Mouse (Mus musculus) megakaryocyte, embryonic 14.5 days (primary cell): ENCODE results near the gene Pamr1. TPM values are rescaled to one million over a fixed set of nuclear protein-coding genes. Genes with fewer than 3 reads are reported as not detected.

Experiments
- H3K27me3 ChIP-seq: replicated peaks from 2 replicates; pipeline ENCODE3; 2012; ENCODE audit warnings: inconsistent platforms
- H3K36me3 ChIP-seq: replicated peaks from 2 replicates; pipeline ENCODE3; 2012; ENCODE audit warnings: low read length, inconsistent platforms, mixed read lengths
- H3K4me1 ChIP-seq: 2 replicates; pipeline ENCODE4 v1.6.1; 2012; ENCODE audit warnings: inconsistent platforms
- H3K4me3 ChIP-seq: replicated peaks from 2 replicates; pipeline ENCODE3; 2012; ENCODE audit warnings: moderate library complexity, mild to moderate bottlenecking, inconsistent platforms
- H3K9me3 ChIP-seq: 2 replicates; pipeline ENCODE4 v1.6.1; 2012; ENCODE audit warnings: inconsistent platforms
- FLI1 ChIP-seq: IDR thresholded peaks from 2 replicates; pipeline ENCODE4 v1.6.1; 2012; ENCODE audit warnings: low read length, inconsistent platforms, mixed read lengths
- GATA1 ChIP-seq: IDR thresholded peaks from 3 replicates; pipeline ENCODE4 v1.6.1; 2012; ENCODE audit warnings: mixed read lengths, low read length, inconsistent platforms, borderline replicate concordance
- polyA plus RNA-seq: library from polyadenylated mRNA; stranded (reverse); fragments of >175 nt; gene quantifications from 2 replicates; pipeline ENCODE4 v1.2.3, GENCODE M21; 2012; ENCODE audit warnings: low replicate concordance; ENCODE audit not compliant: insufficient read depth

Pamr1 gene
- polyA plus RNA-seq, 1 experiment: not detected

GRCm38 (mm10) chr2:102658163-102658660, 108.4 kb downstream of the Pamr1 start, which contains the start of gene Slc1a2:
TSS of gene Slc1a2 (plus strand) at chr2:102658659.
- H3K27me3 ChIP-seq: peaks cover 64% of the 10 kb centered on the region
- peaks cover 16% of the 10 kb centered on the region for H3K4me1 ChIP-seq
- no peaks in the 10 kb centered on the region for H3K9me3 ChIP-seq
- no peaks in the 10 kb centered on the region for H3K36me3 ChIP-seq
- H3K4me3 ChIP-seq: peak within 1 kb of the TSS; percentile 90
- no peak for TF ChIP-seq GATA1

GRCm38 (mm10) chr2:102658661-102659520, 109.1 kb downstream of the Pamr1 start:
- TF ChIP-seq GATA1 (no peak), FLI1 (no peak)
- Histone ChIP-seq H3K27me3 (peaks cover 68% of the 10 kb centered on the region), H3K36me3 (no peaks in the 10 kb centered on the region), H3K9me3 (no peaks in the 10 kb centered on the region), H3K4me1 (peaks cover 16% of the 10 kb centered on the region), H3K4me3 (peak overlapping the region; percentile 90)

- Histone ChIP-seq H3K36me3 (no peaks in the 10 kb centered on the region), H3K4me3 (no peak overlapping the region), H3K4me1 (peaks cover 16% of the 10 kb centered on the region), H3K9me3 (no peaks in the 10 kb centered on the region), H3K27me3 (peaks cover 69% of the 10 kb centered on the region)
- TF ChIP-seq FLI1 (no peak), GATA1 (no peak)
Observed at GRCm38 (mm10) chr2:102659521-102659830, 109.7 kb downstream of the Pamr1 start.

GRCm38 (mm10) chr2:102661052-102661451, 111.2 kb downstream of the Pamr1 start:
- no peak overlapping the region for H3K4me3 ChIP-seq
- peaks cover 67% of the 10 kb centered on the region for H3K27me3 ChIP-seq
- no peaks in the 10 kb centered on the region for H3K36me3 ChIP-seq
- H3K9me3 ChIP-seq: no peaks in the 10 kb centered on the region
- H3K4me1 ChIP-seq: peaks cover 16% of the 10 kb centered on the region
- TF ChIP-seq GATA1: no peak
- TF ChIP-seq FLI1: no peak

GRCm38 (mm10) chr2:102662911-102663310, 113.1 kb downstream of the Pamr1 start:
- TF ChIP-seq FLI1: no peak
- TF ChIP-seq GATA1: no peak
- Histone ChIP-seq H3K4me3 (no peak overlapping the region), H3K36me3 (no peaks in the 10 kb centered on the region), H3K9me3 (no peaks in the 10 kb centered on the region), H3K4me1 (peaks cover 26% of the 10 kb centered on the region), H3K27me3 (peaks cover 54% of the 10 kb centered on the region)

GRCm38 (mm10) chr2:102663339-102663738, 113.5 kb downstream of the Pamr1 start:
- Histone ChIP-seq H3K36me3 (no peaks in the 10 kb centered on the region), H3K9me3 (no peaks in the 10 kb centered on the region), H3K4me3 (no peak overlapping the region), H3K4me1 (peaks cover 24% of the 10 kb centered on the region), H3K27me3 (peaks cover 49% of the 10 kb centered on the region)
- TF ChIP-seq FLI1 (no peak), GATA1 (no peak)

- Histone ChIP-seq H3K4me1 (peaks cover 19% of the 10 kb centered on the region), H3K36me3 (no peaks in the 10 kb centered on the region), H3K27me3 (peaks cover 46% of the 10 kb centered on the region), H3K4me3 (no peak overlapping the region), H3K9me3 (no peaks in the 10 kb centered on the region)
- TF ChIP-seq GATA1: no peak
- no peak for TF ChIP-seq FLI1
Observed at GRCm38 (mm10) chr2:102663865-102664264, 114.1 kb downstream of the Pamr1 start.

GRCm38 (mm10) chr2:102667981-102668380, 118.2 kb downstream of the Pamr1 start:
- TF ChIP-seq GATA1 (no peak), FLI1 (no peak)
- H3K4me1 ChIP-seq: peaks cover 11% of the 10 kb centered on the region; the same call in 1 of the 2 replicates
- no peaks in the 10 kb centered on the region for H3K36me3 ChIP-seq
- peak overlapping the region; percentile 23 for H3K4me3 ChIP-seq
- H3K27me3 ChIP-seq: peaks cover 26% of the 10 kb centered on the region
- no peaks in the 10 kb centered on the region for H3K9me3 ChIP-seq

GRCm38 (mm10) chr2:102669580-102669979, 119.8 kb downstream of the Pamr1 start:
- H3K4me3 ChIP-seq: no peak overlapping the region
- peaks cover 15% of the 10 kb centered on the region; the same call in 1 of the 2 replicates for H3K4me1 ChIP-seq
- no peaks in the 10 kb centered on the region for H3K9me3 ChIP-seq
- H3K36me3 ChIP-seq: no peaks in the 10 kb centered on the region
- no peak for TF ChIP-seq FLI1
- no peak for TF ChIP-seq GATA1
- H3K27me3 ChIP-seq: peaks cover 27% of the 10 kb centered on the region

- H3K36me3 ChIP-seq: no peaks in the 10 kb centered on the region
- peaks cover 28% of the 10 kb centered on the region for H3K27me3 ChIP-seq
- no peak overlapping the region for H3K4me3 ChIP-seq
- H3K9me3 ChIP-seq: no peaks in the 10 kb centered on the region
- no peak for TF ChIP-seq GATA1
- TF ChIP-seq FLI1: no peak
- H3K4me1 ChIP-seq: peaks cover 4% of the 10 kb centered on the region; the same call in 1 of the 2 replicates
Observed at GRCm38 (mm10) chr2:102674582-102674981, 124.8 kb downstream of the Pamr1 start.

GRCm38 (mm10) chr2:102675275-102675674, 125.5 kb downstream of the Pamr1 start:
- H3K4me3 ChIP-seq: no peak overlapping the region
- no peaks in the 10 kb centered on the region for H3K9me3 ChIP-seq
- peaks cover 4% of the 10 kb centered on the region; the same call in 1 of the 2 replicates for H3K4me1 ChIP-seq
- H3K36me3 ChIP-seq: no peaks in the 10 kb centered on the region
- TF ChIP-seq FLI1 (no peak), GATA1 (no peak)
- peaks cover 26% of the 10 kb centered on the region for H3K27me3 ChIP-seq
